Mouse (Mus musculus) embryo, embryonic 10.5 days (tissue): ENCODE data around the gene Gm3298.
"Not testable (repeated sequence)": the region's sequence is repeated elsewhere in the genome, so short reads cannot be mapped to it uniquely, and the experiment has no call there.

Experiments
- DNase-seq: peaks from one replicate; pipeline ENCODE4 v3.0.0-alpha.2; 2015; ENCODE audit warnings: low spot score

Gm3298 gene

GRCm38 (mm10) chr14:5015591-5015990 is at the start of gene Gm3298:
TSS of gene Gm3298 (plus strand) at chr14:5015891.
- not testable (repeated sequence) for DNase-seq

- not testable (repeated sequence) for DNase-seq
Measured at GRCm38 (mm10) chr14:4983635-4984034, 32.1 kb upstream of the Gm3298 start, which contains the start of gene Gm8297. TSS of gene Gm8297 (plus strand) at chr14:4983935.

GRCm38 (mm10) chr14:5050329-5050728 is 34.6 kb downstream of the Gm3298 start, which contains the start of gene 4930555G01Rik:
TSS of gene 4930555G01Rik (plus strand) at chr14:5050629.
- not testable (repeated sequence) for DNase-seq
